10 mouse cellular contexts compared by ENCODE assay signal in the genomic region with DNA sequence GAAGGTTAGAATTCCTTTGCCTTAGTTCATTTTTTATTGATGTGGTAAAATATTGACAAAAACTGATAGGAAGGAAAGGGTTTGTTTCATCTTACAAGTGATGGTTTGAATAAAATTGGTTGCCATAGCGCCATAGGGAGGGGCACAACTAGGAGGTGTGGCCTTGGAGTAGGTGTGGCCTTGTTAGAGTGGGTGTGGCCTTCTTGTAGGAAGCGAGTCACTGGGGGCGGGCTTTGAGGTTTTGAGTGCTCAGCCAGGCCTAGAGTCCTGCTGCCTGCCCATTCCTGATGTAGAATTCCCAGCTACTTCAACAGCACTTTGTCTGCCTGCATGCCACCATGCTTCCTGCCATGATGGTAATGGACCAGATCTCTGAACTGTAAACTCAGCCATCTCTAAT.
"Had no signal": no experiment of that assay in that cellular context is flagged by ENCODE, and none has a peak within 500 bp of the region (broad histone marks: within the 10 kb centered on the region; RNA-seq: fewer than 3 reads in every experiment).

No protein-coding gene starts in this region.

- H3K27me3 ChIP-seq: kidney, embryonic 15.5 days; limb, embryonic 13.5 days; midbrain, embryonic 13.5 days had no signal

- H3K4me2 ChIP-seq: kidney, embryonic 15.5 days; limb, embryonic 13.5 days; midbrain, embryonic 13.5 days had no signal

- H3K9ac ChIP-seq: kidney, embryonic 15.5 days; limb, embryonic 13.5 days; liver, embryonic 14.5 days; midbrain, embryonic 13.5 days had no signal

- H3K27ac ChIP-seq: kidney, embryonic 15.5 days; limb, embryonic 13.5 days; liver, embryonic 14.5 days; midbrain, embryonic 13.5 days had no signal

- H3K36me3 ChIP-seq: kidney, embryonic 15.5 days; limb, embryonic 13.5 days; midbrain, embryonic 13.5 days had no signal

- ATAC-seq: midbrain, embryonic 13.5 days had no signal

- DNase-seq: kidney, postnatal 14 days; left cerebral cortex, postnatal 4 days; lung, adult 18-20 months; thymus, adult 18-20 months; thymus, postnatal 25 days had no signal

- H3K9me3 ChIP-seq: kidney, embryonic 15.5 days; limb, embryonic 13.5 days; midbrain, embryonic 13.5 days had no signal

- H3K4me1 ChIP-seq: kidney, embryonic 15.5 days; midbrain, embryonic 13.5 days had no signal

- H3K4me3 ChIP-seq: kidney, embryonic 15.5 days; limb, embryonic 13.5 days; midbrain, embryonic 13.5 days; myocyte had no signal
